Mouse (Mus musculus) granulocyte monocyte progenitor cell, adult 5-6 weeks (primary cell): ENCODE data around the gene Krtap1-4. TPM values are rescaled to one million over a fixed set of nuclear protein-coding genes. Genes with fewer than 3 reads are reported as not detected.

Source experiments
- ATAC-seq: replicated peaks from 2 replicates; pipeline ENCODE4 v1.8.0; 2016; ENCODE audit warnings: mild to moderate bottlenecking, moderate TSS enrichment, inconsistent platforms; ENCODE audit not compliant: poor library complexity, severe bottlenecking
- total RNA-seq, 2 experiments: library from RNA; stranded (forward) in 1 of 2; stranded (reverse) in 1 of 2; fragments of 200-712, 200-1000 nt in 1 of 2; fragments of >200 nt in 1 of 2; fragmentation: Nextera tagmentation in 1 of 2; gene quantifications; 2 replicates each; pipeline ENCODE4 v1.2.3; 2014 to 2017

Krtap1-4 gene
- total RNA-seq, 2 experiments from 2014 or later, result not detected

DNA sequence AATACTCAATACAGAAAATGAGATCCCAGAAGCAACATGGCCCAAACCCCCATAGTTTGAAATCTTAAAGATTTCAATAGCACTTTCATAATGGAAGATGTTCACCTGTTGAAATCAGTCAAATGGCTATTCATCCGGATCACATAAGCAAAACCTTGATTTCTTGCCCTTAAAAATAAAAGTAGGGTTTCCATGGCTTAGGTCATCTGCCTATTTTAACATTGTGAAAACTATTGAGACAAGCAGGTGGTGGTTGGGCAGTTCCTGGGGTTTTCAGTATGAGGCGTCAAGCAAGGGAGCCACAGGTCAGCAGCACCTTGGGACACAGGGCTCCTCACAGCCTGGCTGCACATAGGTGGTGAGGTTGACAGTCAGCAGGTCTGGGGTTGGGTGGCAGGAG, 27.3 kb downstream of the Krtap1-4 start:
- no peak for ATAC-seq

DNA sequence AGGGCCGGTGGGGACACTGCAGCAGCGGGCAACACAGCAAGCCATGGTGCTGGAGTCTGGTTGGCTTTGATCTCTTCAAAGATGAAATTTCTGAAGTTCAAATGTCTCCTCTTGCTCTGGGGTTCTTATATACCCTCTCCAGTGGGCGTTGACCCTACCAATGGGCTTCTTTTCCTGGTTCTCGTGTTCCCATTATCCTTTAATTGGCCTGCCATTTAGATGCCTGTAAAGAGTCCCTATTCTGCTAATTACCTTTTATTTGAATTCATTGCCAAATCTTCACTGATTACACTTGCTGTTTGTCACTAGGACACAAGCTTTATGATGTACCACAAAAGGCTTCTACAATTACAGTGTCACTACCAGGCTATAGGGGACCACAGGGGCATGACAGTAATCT, 32.7 kb downstream of the Krtap1-4 start, which contains the start of gene Krtap3-3:
Gene Krtap3-3, minus strand, starts transcription at position 101 of the 400 bp plus-strand sequence.
- ATAC-seq, result no peak

DNA sequence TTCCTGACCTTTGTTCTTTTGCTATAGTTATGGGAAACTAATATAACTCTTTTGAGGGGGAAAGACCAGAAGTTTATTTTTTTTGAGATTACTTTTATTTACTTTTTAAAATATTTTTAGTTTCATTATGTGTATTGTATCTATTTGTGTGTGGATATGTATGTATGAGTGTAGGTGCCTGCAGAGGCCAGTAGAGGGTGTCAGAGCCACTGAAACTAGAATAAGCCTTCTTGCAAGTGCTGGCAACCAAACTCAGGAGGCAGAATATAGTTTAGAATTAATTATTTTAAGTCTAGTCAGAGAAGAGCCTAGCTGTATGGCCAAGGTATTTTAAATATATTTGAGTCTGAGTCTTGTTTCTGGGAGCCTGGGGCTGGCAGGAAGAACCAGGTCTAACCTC, 35.6 kb downstream of the Krtap1-4 start:
- no peak for ATAC-seq

DNA sequence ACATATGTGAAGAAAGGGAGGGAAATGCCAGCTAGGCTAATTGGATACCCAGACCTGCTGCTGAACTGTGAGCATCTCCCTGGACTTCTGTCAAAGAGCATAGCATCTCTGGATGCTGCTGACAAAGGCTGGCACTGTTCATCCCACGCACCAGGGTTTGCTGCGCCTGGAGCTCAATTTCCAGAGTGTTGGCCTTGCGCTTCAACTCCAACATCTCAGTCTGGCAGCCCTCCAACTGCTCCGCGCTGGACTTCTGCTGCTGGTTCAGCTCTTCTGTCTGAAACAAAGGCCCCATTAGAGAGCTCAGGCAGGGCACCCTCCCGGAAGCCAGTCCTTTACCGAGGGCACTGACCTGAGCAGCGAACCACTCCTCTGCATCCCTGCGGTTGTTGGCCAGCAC, 43.7 kb downstream of the Krtap1-4 start:
- no peak for ATAC-seq

Other genes starting within 250 kb of the Krtap1-4 start
Only the 30 nearest of the 36 such genes appear.
- not detected in 2 replicates for gene Krt28, start 208.8 kb downstream of the Krtap1-4 start, total RNA-seq (2014; fragmentation: Nextera tagmentation)
- not detected in 2 replicates for gene Krt28, start 208.8 kb downstream of the Krtap1-4 start, total RNA-seq (2017)
- gene Krt10, start 194.3 kb downstream of the Krtap1-4 start, total RNA-seq (2014; fragmentation: Nextera tagmentation), result 1.7 and 7.5 TPM in 2 replicates
- 0.39 TPM in 1 of 2 replicates, not detected in the other for gene Krt10, start 194.3 kb downstream of the Krtap1-4 start, total RNA-seq (2017)
- not detected in 2 replicates for gene Krt12, start 161.4 kb downstream of the Krtap1-4 start, total RNA-seq (2014; fragmentation: Nextera tagmentation)
- not detected in 2 replicates for gene Krt12, start 161.4 kb downstream of the Krtap1-4 start, total RNA-seq (2017)
- gene Krt20, start 145.5 kb downstream of the Krtap1-4 start, total RNA-seq (2014; fragmentation: Nextera tagmentation), result not detected in 2 replicates
- not detected in 2 replicates for gene Krt20, start 145.5 kb downstream of the Krtap1-4 start, total RNA-seq (2017)
- gene Krt23, start 90.5 kb downstream of the Krtap1-4 start, total RNA-seq (2014; fragmentation: Nextera tagmentation), result not detected in 2 replicates
- not detected in 2 replicates for gene Krt23, start 90.5 kb downstream of the Krtap1-4 start, total RNA-seq (2017)
- gene Krt39, start 62.3 kb downstream of the Krtap1-4 start, total RNA-seq (2014; fragmentation: Nextera tagmentation), result not detected in 2 replicates
- not detected in 2 replicates for gene Krt39, start 62.3 kb downstream of the Krtap1-4 start, total RNA-seq (2017)
- not detected in 2 replicates for gene Krt40, start 40.5 kb downstream of the Krtap1-4 start, total RNA-seq (2014; fragmentation: Nextera tagmentation)
- not detected in 2 replicates for gene Krt40, start 40.5 kb downstream of the Krtap1-4 start, total RNA-seq (2017)
- gene Krtap3-3, start 32.8 kb downstream of the Krtap1-4 start, total RNA-seq (2014; fragmentation: Nextera tagmentation), result not detected in 2 replicates
- not detected in 2 replicates for gene Krtap3-3, start 32.8 kb downstream of the Krtap1-4 start, total RNA-seq (2017)
- not detected in 2 replicates for gene Krtap3-2, start 26.8 kb downstream of the Krtap1-4 start, total RNA-seq (2014; fragmentation: Nextera tagmentation)
- not detected in 2 replicates for gene Krtap3-2, start 26.8 kb downstream of the Krtap1-4 start, total RNA-seq (2017)
- not detected in 2 replicates for gene Gm11939, start 24.2 kb downstream of the Krtap1-4 start, total RNA-seq (2014; fragmentation: Nextera tagmentation)
- not detected in 2 replicates for gene Gm11939, start 24.2 kb downstream of the Krtap1-4 start, total RNA-seq (2017)
- gene Krtap3-1, start 17.0 kb downstream of the Krtap1-4 start, total RNA-seq (2014; fragmentation: Nextera tagmentation), result not detected in 2 replicates
- gene Krtap3-1, start 17.0 kb downstream of the Krtap1-4 start, total RNA-seq (2017), result not detected in 2 replicates
- gene Krtap1-5, start 2.6 kb downstream of the Krtap1-4 start, total RNA-seq (2014; fragmentation: Nextera tagmentation), result not detected in 2 replicates
- not detected in 2 replicates for gene Krtap1-5, start 2.6 kb downstream of the Krtap1-4 start, total RNA-seq (2017)
- not detected in 2 replicates for gene Krtap1-3, start 7.7 kb upstream of the Krtap1-4 start, total RNA-seq (2014; fragmentation: Nextera tagmentation)
- gene Krtap1-3, start 7.7 kb upstream of the Krtap1-4 start, total RNA-seq (2017), result not detected in 2 replicates
- not detected in 2 replicates for gene Krtap9-3, start 14.5 kb upstream of the Krtap1-4 start, total RNA-seq (2014; fragmentation: Nextera tagmentation)
- not detected in 2 replicates for gene Krtap9-3, start 14.5 kb upstream of the Krtap1-4 start, total RNA-seq (2017)
- not detected in 2 replicates for gene Gm11938, start 19.7 kb upstream of the Krtap1-4 start, total RNA-seq (2014; fragmentation: Nextera tagmentation)
- not detected in 2 replicates for gene Gm11938, start 19.7 kb upstream of the Krtap1-4 start, total RNA-seq (2017)
- gene Gm11937, start 26.5 kb upstream of the Krtap1-4 start, total RNA-seq (2014; fragmentation: Nextera tagmentation), result not detected in 2 replicates
- not detected in 2 replicates for gene Gm11937, start 26.5 kb upstream of the Krtap1-4 start, total RNA-seq (2017)
- not detected in 2 replicates for gene Krtap2-4, start 31.2 kb upstream of the Krtap1-4 start, total RNA-seq (2014; fragmentation: Nextera tagmentation)
- gene Krtap2-4, start 31.2 kb upstream of the Krtap1-4 start, total RNA-seq (2017), result not detected in 2 replicates
- gene Gm11562, start 36.8 kb upstream of the Krtap1-4 start, total RNA-seq (2014; fragmentation: Nextera tagmentation), result not detected in 2 replicates
- gene Gm11562, start 36.8 kb upstream of the Krtap1-4 start, total RNA-seq (2017), result not detected in 2 replicates
- not detected in 2 replicates for gene Krtap4-1, start 44.6 kb upstream of the Krtap1-4 start, total RNA-seq (2014; fragmentation: Nextera tagmentation)
- not detected in 2 replicates for gene Krtap4-1, start 44.6 kb upstream of the Krtap1-4 start, total RNA-seq (2017)
- gene Krtap4-2, start 51.4 kb upstream of the Krtap1-4 start, total RNA-seq (2014; fragmentation: Nextera tagmentation), result not detected in 2 replicates
- gene Krtap4-2, start 51.4 kb upstream of the Krtap1-4 start, total RNA-seq (2017), result not detected in 2 replicates
- not detected in 2 replicates for gene Krtap4-7, start 60.4 kb upstream of the Krtap1-4 start, total RNA-seq (2014; fragmentation: Nextera tagmentation)
- not detected in 2 replicates for gene Krtap4-7, start 60.4 kb upstream of the Krtap1-4 start, total RNA-seq (2017)
- gene Gm11555, start 66.6 kb upstream of the Krtap1-4 start, total RNA-seq (2014; fragmentation: Nextera tagmentation), result not detected in 2 replicates
- not detected in 2 replicates for gene Gm11555, start 66.6 kb upstream of the Krtap1-4 start, total RNA-seq (2017)
- not detected in 2 replicates for gene Gm11563, start 75.3 kb upstream of the Krtap1-4 start, total RNA-seq (2014; fragmentation: Nextera tagmentation)
- not detected in 2 replicates for gene Gm11563, start 75.3 kb upstream of the Krtap1-4 start, total RNA-seq (2017)
- gene Krtap4-6, start 82.3 kb upstream of the Krtap1-4 start, total RNA-seq (2014; fragmentation: Nextera tagmentation), result not detected in 2 replicates
- gene Krtap4-6, start 82.3 kb upstream of the Krtap1-4 start, total RNA-seq (2017), result not detected in 2 replicates
- not detected in 2 replicates for gene Gm14190, start 107.1 kb upstream of the Krtap1-4 start, total RNA-seq (2014; fragmentation: Nextera tagmentation)
- not detected in 2 replicates for gene Gm14190, start 107.1 kb upstream of the Krtap1-4 start, total RNA-seq (2017)
- gene Gm14180, start 150.6 kb upstream of the Krtap1-4 start, total RNA-seq (2014; fragmentation: Nextera tagmentation), result not detected in 2 replicates
- not detected in 2 replicates for gene Gm14180, start 150.6 kb upstream of the Krtap1-4 start, total RNA-seq (2017)
- not detected in 2 replicates for gene Gm11595, start 189.3 kb upstream of the Krtap1-4 start, total RNA-seq (2014; fragmentation: Nextera tagmentation)
- gene Gm11595, start 189.3 kb upstream of the Krtap1-4 start, total RNA-seq (2017), result not detected in 2 replicates
- gene Krtap4-8, start 197.1 kb upstream of the Krtap1-4 start, total RNA-seq (2014; fragmentation: Nextera tagmentation), result not detected in 2 replicates
- not detected in 2 replicates for gene Krtap4-8, start 197.1 kb upstream of the Krtap1-4 start, total RNA-seq (2017)
- gene Krtap4-9, start 201.5 kb upstream of the Krtap1-4 start, total RNA-seq (2014; fragmentation: Nextera tagmentation), result not detected in 2 replicates
- not detected in 2 replicates for gene Krtap4-9, start 201.5 kb upstream of the Krtap1-4 start, total RNA-seq (2017)
- not detected in 2 replicates for gene Gm11596, start 209.8 kb upstream of the Krtap1-4 start, total RNA-seq (2014; fragmentation: Nextera tagmentation)
- not detected in 2 replicates for gene Gm11596, start 209.8 kb upstream of the Krtap1-4 start, total RNA-seq (2017)